Mouse (Mus musculus) c-Kit-positive CD71-positive TER-119-positive erythroid progenitor cells, embryonic 14.5 days (primary cell): ENCODE results near the gene Phf10.
"Not testable (repeated sequence)": the region's sequence is repeated elsewhere in the genome, so short reads cannot be mapped to it uniquely, and the experiment has no call there.

Experiments used
- DNase-seq: peaks from one replicate; pipeline ENCODE4 v3.0.0-alpha.2; 2013; ENCODE audit warnings: low spot score

Phf10 gene

DNA sequence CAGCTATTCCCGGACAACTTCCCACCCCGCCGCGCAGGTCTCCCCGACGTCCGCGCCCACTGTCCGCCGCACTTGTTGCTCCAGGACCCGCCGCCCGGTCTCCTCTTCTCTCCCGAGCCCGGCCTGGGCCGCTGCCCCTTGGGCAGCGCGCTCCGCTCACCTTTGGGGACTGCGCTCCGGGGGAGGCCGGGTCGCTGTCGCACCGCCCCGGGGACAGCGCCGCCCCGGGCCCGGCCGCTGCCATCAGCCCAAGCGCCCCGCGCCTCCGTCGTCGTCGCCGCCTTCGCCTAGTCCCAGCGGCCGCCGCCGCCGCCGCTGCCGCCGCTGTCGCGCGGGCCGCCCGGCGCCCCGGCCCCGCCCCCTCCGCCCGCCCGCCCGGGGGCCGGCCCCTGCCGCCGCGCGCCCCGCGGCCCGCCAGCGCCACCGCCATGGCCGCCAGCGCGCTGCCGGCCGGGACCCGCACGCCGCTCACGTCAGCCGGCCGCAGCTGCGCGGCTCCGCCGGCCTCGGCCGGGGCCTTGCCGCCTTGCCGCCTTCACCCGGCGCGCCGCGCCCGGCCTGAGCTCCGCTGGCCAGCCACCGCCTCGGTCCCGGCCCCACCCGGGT, at the start of gene Phf10:
Gene Phf10, minus strand, starts transcription at position 323 of the 606 bp plus-strand sequence.
- DNase-seq, result not testable (repeated sequence)

DNA sequence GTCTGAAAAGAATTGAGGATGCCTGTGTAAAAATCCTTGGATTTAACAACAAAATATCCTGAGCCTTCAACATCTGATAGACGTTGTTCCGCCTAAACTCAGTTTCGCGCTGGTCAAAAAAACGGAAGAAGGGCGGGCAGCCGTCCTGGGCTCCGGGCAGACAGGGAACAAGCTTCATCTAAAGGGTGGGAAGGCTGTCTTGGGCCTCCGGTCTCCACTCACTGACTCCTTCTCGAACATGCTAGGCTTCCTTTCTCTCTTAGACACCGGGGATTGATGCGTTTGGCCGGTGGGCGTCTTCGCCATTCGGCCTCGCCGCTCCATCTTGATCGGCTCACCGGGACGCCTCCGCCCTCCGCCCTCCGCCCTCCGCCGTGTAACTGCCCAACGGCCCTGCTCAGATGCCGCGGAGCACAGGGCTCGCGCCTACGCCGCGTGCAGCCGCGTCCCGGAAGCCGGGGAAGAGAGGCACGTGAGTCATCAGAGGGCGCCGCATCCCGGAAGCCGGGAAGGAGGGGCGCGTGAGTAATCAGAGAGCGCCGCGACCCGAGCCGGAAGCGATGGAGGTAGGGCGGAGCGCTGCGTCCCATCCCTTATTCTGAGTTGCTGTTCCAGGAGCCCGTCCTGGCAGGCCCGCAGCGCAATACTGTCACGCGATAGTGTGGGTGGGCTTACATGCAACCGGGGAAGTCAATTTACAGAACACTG, 48.8 kb upstream of the Phf10 start, which contains the start of gene Gm3435:
Gene Gm3435, plus strand, starts transcription at position 471 of the 708 bp plus-strand sequence.
- not testable (repeated sequence) for DNase-seq

DNA sequence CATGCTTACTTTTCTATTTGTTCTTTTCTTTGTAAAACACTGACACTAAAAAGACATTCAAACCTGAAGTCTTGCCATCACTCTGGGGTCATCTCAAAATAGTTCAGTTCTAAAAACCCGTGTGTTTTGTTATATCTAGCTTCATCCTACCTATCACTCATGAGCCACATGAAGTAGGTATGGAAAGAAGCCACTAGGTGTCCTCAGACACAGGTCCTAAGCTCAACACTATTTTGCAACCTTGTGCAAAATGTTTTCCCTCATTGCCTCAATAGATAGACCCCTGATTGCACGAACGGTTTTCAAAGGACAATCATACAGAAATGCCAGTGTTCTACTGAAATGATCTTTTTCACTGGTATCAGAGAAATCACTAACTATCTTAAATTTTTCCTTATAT, 48.0 kb upstream of the Phf10 start:
- not testable (repeated sequence) for DNase-seq

DNA sequence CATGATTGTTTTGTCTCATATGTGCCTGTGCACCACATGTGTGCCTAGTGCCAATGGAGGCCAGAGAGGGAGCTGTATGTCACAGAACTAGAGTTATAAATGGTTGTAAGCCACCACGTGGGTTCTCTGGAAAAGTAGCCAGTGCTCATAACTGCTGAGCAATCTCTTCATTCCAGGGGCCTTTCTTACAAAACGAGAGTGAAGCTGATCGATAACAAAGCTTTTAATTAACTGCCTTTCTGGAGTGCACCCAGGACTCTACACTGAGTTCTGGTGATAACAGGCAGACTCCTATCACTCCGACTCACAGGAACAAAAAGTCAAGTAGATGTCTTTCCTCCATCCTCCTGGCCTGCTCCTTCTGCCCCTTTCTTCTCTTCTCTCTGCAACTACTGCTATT, 39.0 kb upstream of the Phf10 start:
- DNase-seq, result not testable (repeated sequence)

DNA sequence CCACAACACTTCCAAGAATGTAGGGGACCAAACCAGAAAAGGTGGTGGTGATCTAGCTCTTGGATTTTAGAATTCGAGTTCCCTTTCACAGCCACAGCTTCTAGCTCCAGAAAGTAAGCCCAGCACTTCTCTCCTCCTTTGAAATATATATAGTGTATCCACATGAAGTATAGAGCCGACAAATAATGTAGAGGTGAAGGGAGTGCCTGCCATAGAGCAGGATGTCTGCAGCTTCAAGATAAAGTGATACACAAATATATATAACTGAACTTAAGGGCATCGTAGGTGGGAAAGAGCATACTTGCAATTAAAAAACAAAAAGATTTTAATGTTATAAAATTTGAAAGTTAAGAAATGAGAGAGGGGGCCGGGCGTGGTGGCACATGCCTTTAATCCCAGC, 33.1 kb upstream of the Phf10 start:
- not testable (repeated sequence) for DNase-seq

DNA sequence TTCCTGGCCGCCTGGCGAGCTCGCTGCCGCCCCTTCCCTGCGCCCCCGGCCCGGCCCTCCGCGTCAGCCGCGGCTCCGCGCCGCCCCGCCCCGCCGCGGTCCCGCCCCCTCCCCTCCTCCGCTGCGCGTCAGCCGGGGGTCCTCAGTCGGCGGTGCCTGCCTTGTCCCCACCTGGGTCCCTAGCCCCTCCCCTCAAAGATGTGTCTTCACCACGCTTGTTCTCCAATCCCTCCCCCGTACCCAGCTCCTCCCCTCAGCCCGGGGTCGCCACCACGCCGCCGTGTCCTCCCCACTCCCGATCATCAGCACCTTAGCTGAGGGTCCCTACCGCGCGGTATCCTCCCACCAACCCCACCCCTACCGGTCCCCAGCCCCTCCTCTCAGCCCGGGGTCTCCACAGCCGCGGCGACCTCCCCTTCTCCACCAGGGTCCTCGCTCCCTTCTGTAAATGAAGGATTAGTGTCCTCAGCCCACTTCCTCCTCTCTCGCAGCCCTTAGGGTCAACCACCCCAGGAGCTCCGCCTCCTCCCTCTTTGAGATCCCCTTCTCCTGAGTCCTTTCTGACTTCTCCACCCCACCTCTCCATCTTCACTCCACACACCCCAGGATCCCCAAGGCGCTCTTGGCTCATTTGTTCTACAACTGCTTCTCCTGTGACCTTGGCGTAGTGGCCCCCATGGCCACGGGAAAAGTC, 32.2 kb upstream of the Phf10 start:
- not testable (repeated sequence) for DNase-seq

DNA sequence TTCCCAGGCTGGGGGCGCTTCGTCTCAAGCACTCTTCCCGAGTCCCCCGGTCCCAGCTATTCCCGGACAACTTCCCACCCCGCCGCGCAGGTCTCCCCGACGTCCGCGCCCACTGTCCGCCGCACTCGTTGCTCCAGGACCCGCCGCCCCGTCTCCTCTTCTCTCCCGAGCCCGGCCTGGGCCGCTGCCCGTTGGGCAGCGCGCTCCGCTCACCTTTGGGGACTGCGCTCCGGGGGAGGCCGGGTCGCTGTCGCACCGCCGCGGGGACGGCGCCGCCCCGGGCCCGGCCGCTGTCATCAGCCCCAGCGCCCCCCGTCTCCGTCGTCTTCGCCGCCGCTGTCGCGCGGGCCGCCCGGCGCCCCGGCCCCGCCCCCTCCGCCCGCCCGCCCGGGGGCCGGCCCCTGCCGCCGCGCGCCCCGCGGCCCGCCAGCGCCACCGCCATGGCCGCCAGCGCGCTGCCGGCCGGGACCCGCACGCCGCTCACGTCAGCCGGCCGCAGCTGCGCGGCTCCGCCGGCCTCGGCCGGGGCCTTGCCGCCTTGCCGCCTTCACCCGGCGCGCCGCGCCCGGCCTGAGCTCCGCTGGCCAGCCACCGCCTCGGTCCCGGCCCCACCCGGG, 31.6 kb upstream of the Phf10 start:
- not testable (repeated sequence) for DNase-seq

DNA sequence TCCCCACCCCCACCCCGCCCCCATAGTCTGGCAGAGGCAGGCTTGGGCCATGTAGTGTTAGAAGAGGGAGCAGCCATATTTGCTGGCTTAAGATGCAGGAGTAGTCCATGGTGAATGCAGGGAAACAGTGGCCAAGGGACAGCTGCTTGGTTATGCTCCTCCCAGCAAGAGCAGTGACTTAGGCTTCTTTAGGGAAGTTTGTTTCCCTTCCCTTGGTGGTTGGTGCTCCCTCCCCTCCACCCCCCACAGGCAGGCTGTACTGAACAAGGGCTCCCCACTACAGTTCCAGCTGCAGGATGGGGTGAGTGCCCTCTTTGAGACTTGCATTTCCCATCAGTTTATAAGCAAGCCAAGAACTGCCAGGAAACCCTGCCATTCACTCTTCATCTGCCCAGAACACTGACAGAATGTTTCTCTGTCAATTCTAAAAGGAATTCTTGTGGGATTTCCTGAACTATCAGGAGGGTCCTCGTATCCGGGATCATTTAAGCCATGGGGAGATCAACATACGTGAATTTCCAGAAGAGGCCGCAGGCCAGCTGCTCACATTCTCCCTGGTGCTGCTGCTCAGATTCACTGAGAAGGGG, 29.1 kb upstream of the Phf10 start:
- not testable (repeated sequence) for DNase-seq

DNA sequence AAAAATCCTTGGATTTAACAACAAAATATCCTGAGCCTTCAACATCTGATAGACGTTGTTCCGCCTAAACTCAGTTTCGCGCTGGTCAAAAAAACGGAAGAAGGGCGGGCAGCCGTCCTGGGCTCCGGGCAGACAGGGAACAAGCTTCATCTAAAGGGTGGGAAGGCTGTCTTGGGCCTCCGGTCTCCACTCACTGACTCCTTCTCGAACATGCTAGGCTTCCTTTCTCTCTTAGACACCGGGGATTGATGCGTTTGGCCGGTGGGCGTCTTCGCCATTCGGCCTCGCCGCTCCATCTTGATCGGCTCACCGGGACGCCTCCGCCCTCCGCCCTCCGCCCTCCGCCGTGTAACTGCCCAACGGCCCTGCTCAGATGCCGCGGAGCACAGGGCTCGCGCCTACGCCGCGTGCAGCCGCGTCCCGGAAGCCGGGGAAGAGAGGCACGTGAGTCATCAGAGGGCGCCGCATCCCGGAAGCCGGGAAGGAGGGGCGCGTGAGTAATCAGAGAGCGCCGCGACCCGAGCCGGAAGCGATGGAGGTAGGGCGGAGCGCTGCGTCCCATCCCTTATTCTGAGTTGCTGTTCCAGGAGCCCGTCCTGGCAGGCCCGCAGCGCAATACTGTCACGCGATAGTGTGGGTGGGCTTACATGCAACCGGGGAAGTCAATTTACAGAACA, 17.4 kb upstream of the Phf10 start, which contains the start of the genes 9030025P20Rik and Gm3417:
Gene 9030025P20Rik, plus strand, starts transcription at position 107 of the 677 bp plus-strand sequence.
Gene Gm3417, minus strand, starts transcription at position 429 of the 677 bp plus-strand sequence.
- DNase-seq, result not testable (repeated sequence)

DNA sequence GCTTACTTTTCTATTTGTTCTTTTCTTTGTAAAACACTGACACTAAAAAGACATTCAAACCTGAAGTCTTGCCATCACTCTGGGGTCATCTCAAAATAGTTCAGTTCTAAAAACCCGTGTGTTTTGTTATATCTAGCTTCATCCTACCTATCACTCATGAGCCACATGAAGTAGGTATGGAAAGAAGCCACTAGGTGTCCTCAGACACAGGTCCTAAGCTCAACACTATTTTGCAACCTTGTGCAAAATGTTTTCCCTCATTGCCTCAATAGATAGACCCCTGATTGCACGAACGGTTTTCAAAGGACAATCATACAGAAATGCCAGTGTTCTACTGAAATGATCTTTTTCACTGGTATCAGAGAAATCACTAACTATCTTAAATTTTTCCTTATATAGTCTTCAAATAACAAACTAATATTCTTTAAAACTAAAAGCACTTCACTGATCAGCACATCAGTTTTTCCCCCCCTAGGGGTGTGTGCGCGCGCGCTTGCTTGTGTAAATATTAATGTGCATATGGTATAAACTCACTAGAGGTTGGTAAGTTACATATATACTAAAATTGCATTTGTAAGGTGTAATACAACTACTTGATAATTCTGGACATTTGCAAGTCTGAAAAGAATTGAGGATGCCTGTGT, 16.8 kb upstream of the Phf10 start:
- not testable (repeated sequence) for DNase-seq

DNA sequence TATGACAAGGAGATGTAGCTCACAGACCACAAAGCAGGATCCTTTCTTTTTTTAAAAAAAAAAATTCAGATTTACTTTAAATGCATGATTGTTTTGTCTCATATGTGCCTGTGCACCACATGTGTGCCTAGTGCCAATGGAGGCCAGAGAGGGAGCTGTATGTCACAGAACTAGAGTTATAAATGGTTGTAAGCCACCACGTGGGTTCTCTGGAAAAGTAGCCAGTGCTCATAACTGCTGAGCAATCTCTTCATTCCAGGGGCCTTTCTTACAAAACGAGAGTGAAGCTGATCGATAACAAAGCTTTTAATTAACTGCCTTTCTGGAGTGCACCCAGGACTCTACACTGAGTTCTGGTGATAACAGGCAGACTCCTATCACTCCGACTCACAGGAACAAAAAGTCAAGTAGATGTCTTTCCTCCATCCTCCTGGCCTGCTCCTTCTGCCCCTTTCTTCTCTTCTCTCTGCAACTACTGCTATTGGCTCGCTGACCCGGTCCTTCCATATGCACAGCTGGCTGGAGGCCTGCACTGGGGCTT, 7.4 kb upstream of the Phf10 start:
- DNase-seq, result not testable (repeated sequence)

DNA sequence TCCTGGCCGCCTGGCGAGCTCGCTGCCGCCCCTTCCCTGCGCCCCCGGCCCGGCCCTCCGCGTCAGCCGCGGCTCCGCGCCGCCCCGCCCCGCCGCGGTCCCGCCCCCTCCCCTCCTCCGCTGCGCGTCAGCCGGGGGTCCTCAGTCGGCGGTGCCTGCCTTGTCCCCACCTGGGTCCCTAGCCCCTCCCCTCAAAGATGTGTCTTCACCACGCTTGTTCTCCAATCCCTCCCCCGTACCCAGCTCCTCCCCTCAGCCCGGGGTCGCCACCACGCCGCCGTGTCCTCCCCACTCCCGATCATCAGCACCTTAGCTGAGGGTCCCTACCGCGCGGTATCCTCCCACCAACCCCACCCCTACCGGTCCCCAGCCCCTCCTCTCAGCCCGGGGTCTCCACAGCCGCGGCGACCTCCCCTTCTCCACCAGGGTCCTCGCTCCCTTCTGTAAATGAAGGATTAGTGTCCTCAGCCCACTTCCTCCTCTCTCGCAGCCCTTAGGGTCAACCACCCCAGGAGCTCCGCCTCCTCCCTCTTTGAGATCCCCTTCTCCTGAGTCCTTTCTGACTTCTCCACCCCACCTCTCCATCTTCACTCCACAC, 583 bp upstream of the Phf10 start:
- not testable (repeated sequence) for DNase-seq

DNA sequence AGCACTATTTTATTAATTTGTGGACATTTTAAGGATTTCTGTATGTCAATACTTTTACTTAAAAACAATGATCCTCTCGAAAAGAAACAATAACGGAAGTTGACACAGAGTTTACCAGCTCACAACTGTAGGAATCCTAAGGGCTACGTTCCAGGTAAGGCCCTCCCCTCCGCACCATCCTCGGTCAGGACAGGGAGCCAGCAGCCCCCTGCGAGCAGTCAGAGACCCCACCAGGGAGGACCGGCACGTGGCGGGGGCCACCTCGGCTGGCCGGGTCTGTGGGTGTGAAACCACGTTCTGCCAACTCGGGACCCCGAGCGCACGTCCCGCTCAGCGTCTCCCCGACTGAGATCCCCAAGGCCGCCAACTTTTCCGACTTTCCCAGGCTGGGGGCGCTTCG, 553 bp downstream of the Phf10 start:
- no peak for DNase-seq

DNA sequence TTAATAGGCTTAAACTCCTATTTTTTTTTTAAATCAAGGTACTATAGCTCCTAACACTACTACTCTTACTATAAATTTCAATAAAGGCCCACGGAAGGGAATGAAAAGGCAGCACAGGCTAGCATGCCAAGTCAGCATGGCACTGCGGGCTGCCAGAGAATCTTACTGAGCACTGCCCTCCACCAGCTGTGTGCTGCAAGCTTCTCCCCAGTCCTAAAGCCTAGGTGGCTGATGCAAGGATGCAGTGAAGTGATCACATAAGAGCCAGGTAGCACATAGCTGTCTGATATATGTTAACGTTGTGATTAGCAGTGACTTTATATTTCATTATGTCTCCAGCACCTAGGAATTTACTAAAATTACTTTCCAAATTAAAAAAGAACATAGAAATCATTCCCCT, 1.1 kb downstream of the Phf10 start:
- peak; percentile 62 for DNase-seq

DNA sequence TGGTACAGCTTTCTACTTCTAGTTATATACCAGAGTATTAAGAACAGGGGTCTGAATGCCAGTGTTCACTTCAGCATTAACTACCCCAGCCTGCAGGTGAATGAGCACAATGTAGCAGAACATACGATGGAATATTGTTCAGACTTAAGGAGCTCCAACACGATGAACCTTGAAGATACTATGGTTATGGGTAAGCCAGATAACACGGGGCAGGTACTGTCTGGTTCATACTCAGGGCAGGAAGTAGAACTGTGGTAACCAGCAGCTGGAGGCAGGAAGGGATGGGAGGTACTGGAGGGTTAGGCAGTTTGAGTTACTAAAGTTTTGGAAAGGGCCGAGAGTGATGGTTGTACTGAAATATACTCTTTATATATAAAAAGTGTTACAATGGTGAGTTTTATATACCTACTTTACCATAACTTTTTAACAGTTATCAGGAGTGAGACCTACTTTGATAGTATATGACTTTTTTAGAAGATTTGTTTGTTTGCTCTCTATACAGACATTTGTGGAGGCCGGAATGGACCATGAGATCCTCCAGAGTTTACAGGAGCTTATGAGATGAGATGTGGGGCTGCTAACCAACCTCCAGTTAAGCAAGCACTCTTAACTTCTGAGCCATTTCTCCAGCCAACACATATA, 2.3 kb downstream of the Phf10 start:
- no peak for DNase-seq

DNA sequence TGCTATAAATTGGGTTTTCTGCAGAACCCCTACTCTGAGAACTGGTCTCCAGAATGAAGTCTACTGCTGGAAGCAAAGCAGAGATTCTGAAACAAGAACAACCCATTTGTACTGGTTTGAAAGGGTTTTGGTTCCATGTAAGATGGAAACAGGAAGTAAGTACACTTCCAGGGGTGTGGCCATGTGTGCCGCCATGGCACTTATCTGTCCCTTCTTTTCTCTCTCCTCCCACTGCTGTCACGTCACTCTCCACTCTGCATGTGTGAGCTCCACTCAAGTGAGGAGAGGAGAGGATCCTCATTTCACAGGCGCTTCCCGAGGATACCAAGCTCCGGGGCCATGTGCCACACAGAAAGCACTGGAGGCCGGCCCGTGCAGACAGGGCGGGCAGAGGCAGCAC, 7.6 kb downstream of the Phf10 start:
- DNase-seq, result no peak

DNA sequence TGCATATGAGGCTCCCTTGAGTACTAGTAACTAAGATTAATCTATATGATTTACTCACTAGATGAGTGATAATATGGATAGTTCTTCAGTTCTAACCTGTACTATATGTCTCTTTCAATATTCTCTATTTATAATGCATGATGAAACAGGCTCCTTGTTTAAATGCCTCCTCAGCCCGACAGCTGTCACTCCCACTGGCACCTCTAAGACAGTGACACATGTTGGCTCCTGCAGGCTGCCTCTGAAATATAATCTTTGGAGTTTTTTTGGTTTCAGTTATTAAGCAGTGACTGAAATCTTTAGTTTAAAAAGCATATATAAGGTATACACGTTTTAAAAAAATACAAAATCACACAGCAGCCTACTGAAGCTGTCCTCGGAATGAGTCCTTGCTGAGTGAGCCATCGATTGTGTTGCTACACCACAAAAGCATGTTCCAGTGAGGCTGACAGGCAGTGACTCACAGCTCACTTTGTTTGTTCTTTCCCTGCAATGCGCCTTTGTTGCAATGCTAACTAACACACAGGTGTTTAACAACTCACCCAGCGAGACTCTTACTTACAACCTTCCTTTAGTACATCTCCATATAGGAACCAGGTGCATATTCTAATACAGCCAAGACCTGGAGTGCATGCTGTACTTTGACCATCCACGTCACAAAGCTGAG, 11.8 kb downstream of the Phf10 start:
- DNase-seq, result no peak

DNA sequence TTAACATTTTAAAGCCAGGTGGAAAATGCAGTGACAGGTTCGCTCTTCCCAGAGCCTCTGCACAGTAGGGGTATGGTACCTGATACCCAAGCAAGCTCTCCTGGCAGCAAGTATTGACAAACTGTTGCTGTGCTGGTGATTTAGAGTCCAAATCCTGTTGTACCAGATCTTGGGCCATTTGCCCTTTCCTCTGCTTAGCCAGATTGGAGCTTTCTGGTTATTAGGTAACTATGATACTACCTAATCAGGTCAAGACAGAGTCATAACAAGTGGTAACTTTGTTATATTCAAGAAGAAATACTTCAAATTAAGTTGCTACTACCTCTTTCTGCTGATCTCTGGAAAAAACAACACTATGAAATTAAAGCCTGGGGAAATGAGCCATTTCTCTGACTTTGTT, 16.5 kb downstream of the Phf10 start:
- no peak for DNase-seq

DNA sequence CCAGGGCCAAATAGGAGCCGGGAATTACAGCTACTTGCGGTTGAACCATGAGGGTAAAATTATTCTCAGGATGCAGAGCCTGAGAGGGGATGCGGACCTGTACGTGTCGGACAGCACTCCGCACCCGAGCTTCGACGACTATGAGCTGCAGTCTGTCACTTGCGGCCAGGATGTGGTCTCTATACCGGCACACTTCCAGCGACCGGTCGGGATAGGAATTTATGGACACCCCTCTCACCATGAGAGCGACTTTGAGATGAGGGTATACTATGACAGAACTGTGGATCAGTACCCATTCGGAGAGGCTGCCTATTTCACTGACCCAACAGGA, 17.4 kb downstream of the Phf10 start:
- DNase-seq, result no peak
